Mouse (Mus musculus) G1E (cell line): Measurements from ENCODE around the gene Calm1.

ENCODE experiments used
- CTCF ChIP-seq: IDR thresholded peaks from 2 replicates; pipeline ENCODE4 v1.5.1; 2012; ENCODE audit warnings: low read depth, low read length, inconsistent platforms, mixed read lengths
- GATA1 ChIP-seq: IDR thresholded peaks from 2 replicates; pipeline ENCODE4 v1.6.1; 2012; ENCODE audit warnings: borderline replicate concordance, low read length, inconsistent platforms, mixed read lengths
- TAL1 ChIP-seq: conservative IDR thresholded peaks from 2 replicates; pipeline ENCODE4 v1.6.1; 2012; ENCODE audit warnings: low read depth, low read length, inconsistent platforms, mixed read lengths

DNA sequence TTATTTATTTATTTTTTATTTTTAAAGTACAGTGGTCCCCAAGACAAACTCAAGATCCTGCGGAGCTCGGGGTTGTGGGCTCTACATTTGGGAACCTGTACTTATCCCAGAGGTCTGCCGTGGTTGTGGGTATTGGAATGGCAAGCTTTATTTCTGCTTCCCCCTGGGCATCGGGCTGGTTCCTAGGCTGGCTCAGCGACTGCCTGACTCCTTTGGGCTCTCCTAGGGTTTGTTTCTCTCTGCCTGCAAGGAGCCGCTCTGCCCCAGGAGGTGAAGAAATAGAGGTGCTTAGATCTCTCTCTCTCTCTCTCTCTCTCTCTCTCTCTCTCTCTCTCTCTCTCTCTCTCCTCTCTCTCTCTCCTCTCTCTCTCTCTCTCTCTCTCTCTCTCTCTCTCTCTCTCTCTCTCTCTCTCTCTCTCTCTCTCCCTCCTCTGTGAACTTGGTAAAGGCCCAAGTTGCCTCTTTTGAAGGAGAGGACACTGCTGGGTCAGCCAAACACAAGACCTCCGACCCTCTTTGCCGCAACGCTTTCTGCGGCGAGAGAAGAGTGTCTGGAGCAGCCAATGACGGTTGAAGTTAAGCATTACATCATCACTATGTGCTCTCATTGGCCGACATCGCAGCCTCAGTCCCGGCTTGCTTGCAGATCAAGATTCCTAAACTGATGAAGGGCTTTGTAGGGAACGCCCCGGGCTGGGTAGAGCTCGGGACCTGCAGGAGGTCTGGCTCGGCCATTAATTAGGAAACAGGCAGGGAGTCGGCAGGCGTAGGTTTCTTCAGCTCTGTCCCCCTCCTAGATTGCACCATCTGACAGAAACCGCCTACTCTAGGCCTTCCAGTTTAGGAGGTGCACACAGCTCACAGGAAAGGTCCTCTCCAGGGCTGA, 42.9 kb downstream of the Calm1 start:
- TF ChIP-seq CTCF (no peak), TAL1 (no peak), GATA1 (no peak)
